Mouse (Mus musculus) urinary bladder, postnatal 36 days (tissue): ENCODE measurements around the gene Pla2g1b.
"Not testable (repeated sequence)": the region's sequence is repeated elsewhere in the genome, so short reads cannot be mapped to it uniquely, and the experiment has no call there.

ENCODE experiments used
- DNase-seq, 2 experiments: peaks; one replicate each; pipeline ENCODE4 v3.0.0; 2022; ENCODE audit warnings: low spot score in 2 of 2, mixed read lengths in 1 of 2

Gene Pla2g1b

DNA sequence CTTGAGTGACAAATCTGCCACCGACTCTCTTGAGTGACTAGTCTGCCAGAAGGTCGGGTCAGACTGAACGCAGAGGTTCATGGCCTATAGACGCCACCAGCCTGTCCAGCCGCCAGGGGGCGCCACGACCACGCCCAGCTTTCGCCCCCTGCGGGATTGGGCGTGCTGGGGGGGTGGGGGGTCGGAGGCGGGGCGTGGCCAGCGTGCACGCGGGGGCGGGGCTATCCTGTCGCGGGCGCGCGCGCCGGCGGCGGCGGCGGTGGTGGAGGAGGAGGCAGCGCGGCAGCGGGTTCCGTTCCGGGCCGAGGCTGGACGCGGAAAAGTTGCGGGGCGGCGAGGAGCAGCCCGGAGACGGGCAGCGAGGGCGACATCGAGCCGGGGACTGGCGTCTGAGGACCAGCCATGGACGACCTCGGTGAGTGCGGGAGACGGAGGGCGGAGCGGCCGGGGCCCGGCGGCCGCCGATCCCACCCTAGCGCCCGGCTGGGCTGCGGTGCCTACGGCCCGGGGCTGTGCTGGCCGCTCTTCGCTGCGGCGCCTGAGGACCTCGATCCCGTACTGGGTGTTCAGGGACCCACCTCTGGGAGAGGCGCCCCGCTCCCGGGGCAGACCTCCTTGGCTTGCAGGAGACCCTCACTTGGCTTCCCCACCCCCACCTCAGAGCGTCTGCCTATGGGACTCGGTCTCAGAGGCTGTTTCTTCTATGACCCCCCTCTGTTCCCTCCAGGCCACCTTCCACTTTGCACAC, 40.6 kb downstream of the Pla2g1b start, which contains the start of gene Pxn:
Gene Pxn (plus strand): TSS at position 223 of the 748 bp plus-strand sequence.
- DNase-seq = peak; percentile 89 to 93

DNA sequence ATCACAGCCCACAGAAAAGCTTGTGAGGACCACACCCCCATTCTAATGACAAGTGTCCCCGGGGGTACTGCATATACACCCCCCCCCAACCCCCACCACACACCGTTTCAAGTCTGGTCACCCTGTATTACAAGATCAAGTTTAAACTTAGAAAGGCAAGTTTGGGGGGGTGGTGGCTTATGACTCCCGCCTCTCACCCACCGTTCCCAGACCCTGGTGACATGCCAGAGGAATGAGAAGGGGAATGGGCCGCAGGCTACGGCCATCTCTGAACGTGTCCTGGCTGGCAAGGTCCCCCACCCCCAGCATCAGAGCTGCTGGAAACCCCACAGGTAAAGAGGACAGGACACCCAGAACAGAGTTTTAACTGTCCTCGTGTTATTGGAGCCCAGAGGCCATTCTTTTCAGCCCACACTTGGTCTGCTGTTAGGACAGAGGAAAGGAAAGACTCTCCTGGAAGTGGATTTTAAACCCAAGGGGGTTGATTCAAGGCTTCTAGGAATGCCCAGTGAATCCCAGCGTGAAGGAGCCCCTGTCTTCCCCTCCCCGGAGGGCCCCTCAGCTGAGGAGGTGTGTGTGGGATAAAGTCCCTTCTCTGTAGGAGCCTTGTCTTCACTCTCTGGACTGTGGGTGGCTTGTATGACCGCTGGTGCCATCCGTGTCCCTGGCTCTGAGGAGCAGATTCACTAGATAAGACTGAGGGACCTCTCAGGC, 41.4 kb downstream of the Pla2g1b start:
- DNase-seq = no peak

DNA sequence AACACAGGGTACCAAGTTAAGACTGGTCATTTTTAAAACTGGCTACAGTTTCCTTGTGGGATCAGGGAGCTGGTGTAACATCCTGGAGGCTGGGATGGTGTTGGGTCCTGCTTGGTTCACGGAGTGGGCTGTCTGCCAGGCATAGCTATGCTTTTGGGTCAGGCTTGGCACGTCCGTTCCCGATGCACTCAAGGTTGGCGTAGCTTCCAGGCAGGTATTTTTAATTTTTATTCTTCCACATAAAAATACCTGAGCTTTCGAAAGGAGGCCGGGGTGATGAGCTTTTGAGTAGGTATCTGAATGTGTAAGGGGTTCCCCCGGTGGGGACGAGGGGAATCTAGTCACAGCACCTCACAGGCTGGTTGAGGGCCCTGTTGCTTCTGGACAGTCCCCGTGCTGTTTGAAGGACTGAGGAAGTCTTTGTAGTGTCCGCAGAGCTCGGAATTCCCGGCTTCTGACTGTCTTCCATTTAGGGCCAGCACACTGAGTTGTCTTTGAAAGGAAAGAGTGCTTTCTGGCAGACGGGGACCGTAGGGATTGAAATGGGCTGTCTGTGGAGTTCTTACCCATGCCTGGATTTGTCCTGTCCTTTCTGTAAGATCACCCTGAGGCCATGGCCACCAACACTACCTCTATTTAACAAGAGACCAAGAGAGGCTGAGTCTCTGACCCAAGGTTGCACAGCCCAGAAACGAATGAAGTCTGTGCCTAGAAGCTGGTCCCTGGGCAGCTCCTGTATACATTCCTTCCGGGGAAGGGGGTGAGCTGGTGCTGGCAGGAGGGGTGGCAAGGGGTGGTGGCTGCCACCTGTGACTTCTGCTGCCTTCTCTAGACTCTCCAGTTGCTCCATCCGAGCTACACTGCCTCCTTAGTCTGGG, 42.2 kb downstream of the Pla2g1b start:
- no peak for DNase-seq

DNA sequence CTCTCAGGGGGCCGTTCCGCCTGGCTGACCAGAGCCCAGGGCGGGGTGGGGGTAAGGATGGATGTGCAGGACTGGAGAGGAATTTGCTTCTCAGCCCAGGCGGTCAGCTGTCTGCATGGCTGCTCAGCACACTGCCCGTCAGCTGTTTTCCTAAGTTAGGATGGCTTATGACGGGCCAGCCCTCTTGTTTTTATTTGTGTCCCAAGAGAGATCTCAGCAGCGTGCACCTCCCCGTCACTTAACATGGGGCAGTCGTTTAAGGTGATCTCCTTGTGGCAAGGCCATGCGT, 42.7 kb downstream of the Pla2g1b start:
- DNase-seq = no peak

DNA sequence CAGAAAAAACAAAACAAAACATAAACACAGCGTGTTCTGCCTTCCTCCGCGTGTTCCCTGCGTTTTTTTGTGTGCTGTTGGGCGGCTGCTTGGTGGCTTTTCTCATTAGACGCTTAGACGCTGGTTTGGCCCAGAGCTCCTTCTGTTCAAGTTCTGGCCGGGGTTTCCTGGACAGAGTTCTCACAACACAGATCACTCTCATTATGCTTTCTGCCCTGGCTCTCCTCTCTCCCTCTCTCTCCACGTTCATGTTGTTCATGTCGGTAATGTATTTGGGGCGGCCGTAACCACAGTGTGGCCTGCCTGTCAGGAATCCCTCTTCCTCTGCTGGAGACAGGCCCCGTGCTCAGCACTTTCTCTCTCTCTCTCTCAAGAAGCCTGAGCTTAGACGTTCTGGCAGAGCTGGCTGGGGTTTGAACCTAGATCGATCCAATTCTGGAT, 43.3 kb downstream of the Pla2g1b start:
- DNase-seq = no peak

DNA sequence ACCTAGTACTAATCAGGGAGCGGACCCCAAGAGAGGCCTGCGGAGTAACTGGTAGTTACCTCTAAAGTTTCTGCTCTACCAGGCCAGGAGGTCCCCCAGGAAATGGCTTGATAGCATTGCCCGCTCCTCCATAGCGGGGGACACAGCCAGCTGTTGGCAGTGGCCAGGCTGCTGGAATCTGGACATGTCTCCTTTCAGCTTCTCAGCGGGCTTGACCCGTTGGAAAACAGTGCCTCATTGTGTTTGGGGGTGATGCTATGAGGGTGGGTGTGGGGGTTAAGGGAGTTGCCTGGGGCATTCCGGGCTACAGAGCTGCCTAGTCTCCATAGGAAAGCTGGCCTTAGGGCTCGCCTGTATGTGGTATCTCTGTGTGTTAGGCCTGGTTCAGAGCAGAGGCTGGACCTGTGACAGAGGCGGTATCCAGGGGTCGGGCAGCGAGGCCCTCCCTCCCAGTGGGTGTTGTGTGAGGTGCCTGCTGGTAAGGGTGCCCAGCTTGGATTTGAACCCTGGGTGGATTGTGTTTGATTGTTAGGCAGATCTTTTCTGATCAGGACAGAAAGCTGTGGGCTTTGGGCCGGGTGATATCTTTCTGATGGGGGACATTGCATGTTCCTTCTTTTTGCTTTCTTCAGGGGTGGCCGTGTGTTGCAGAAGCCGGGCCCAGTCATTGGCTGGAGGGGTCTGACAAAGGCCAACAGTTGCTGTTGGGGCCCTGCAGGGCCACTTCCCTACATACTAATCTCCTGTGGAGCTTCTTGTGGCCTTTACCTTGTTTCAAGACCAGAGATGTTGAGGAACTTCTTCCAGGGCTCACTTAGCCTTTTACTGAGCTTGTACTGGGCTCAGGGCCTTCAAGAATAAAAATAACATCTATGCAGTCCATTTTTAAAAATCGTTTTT, 44.0 kb downstream of the Pla2g1b start:
- DNase-seq = no peak

DNA sequence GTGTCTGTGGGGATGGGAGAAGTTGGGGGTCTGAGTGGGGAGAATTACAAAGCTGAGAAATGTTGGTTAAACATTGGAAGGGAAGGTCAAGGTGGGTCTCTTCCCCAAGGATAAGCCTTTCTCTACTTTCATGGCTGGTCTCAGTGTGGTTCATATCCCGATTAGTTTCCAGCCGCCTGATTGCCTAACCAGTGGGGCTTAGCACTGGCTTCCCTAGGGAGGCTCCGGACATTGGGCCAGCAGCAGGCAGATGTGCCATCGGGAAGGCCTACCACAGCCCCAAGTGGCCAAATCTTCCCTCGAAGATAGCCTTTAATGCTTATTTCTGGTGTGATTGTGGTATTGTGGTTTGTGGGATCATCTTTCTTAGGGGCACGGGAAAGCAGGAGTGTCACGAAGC, 46.3 kb downstream of the Pla2g1b start:
- no peak for DNase-seq

DNA sequence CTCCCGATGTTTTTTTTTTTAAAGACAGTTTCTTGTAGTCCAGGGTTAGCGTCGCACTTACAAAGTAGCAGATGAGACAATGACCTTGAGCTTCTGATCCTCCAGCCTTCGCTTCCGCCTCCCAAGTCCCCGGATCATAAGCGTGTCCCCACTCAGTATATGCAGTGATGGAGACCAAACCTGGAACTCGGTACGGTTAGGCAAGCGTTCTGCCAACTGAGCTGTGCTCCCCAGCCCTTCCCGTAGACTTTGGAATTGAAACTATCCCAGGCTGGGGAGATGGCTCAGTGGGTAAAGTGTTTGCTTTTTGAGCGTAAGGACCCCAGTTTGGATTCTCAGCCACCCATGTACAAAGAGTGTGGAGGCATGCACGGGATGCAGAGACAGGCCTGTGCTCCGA, 47.2 kb downstream of the Pla2g1b start:
- DNase-seq = no peak

DNA sequence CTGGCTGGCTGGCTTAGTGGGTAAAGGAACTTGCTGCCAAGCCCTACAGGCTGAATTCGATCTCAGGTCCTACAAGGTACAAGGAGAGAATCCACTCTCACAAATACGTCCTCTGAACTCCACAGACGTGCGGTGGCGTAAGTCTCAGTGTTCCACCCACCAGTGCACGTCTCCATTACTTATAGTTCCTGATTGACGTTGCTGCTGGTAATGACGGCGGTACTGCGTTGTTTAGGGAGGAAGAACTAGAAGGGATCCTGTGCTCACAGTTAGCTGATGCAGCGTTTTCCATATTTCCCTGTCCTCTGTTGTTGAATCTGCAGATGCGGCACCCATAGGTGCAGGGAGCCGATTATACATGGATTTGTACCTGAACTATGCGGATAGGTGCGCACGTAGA, 47.7 kb downstream of the Pla2g1b start:
- no peak for DNase-seq

DNA sequence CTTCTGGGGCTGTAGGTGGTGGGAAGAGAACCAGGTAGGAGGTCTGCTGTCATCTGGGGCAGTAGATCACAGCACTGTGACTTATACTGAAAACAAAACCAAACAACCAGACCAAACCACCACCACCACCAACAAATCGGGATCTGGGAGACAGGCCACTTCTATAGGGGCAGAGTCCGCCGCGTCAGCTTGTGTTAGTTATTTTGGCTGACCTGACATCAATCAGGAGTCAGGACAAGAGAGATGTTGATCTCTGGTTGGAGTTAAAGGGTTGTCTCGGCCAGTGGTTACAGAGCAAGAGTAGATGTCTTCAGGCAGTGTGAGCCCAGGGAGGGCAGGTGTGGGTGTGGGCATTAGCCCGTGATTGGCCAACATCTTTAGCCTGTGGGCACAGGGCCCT, 48.3 kb downstream of the Pla2g1b start:
- DNase-seq = no peak

DNA sequence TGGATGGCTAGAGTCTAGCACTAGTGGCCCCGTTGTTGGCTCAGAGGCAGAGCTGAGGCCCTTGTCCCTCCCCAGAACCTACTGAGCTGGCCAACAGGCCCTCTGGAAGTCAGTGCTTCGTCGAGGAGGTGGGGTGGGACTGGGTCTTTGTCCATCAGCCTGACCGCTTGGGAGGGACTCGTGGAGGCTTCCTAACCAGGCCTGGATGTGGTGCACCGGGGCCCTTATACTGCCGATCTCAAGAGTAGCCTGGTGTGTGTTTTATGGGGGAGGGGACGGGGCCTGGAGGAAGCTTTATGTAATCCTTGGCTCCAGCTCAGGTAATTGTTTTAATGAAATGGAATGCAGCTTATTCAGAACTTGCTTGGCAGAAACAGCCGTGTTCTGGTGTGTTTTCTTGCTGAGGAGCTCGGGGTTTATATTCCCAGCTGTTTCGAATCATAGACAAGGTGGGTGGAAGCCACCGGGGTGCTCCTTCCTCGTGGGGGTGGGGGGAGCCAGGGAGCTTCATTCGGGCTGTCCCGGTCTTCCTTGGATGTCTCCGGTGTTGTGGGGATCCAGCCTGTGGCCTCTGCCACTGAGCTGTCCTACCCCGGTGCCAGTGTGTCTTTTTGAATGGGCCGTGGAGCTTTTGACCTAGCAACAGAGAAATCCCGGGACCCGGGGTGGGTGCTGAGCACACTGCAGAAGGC, 49.0 kb downstream of the Pla2g1b start:
- DNase-seq = peak in 1 of 2 experiments; percentile 60

DNA sequence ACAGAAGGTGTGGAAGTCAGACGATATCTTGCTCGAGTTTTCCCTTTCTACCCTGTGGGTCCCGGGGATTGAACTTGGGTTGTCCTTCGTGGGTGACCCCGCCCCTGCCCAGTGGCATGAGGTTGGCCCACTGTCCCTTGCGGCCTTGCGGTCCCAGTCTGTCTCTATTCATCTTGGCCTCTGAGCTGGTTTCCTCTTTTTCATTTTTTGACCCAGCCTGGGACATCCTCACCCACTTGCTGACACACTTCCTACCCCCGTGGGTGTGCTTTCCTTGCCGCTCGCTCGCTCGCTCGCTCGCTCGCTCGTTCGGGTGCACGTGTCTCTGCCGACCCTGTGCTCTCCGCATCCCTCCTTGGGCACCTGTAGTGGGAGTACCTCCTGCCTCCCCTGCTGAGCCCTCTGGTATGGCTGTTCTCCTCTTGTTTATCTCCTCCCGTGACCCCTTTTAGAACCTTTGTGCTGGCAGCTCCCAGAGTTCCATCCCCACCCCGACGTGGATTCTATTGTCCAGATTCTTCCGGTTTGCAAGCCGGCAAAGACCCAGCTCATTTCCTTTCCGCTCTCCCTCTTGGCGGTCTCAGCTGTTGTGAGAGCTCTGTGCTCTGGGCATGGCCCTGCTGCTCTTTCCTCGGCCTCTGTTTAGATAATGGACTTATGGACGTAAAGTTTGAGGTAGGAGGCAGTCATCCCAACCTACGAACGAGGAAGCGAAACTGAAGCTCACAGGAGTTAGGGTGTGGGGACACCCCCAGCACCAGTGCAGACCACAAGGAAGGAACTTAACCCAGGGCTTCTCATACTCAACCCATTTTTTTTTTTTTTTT, 50.2 kb downstream of the Pla2g1b start:
- DNase-seq = no peak

DNA sequence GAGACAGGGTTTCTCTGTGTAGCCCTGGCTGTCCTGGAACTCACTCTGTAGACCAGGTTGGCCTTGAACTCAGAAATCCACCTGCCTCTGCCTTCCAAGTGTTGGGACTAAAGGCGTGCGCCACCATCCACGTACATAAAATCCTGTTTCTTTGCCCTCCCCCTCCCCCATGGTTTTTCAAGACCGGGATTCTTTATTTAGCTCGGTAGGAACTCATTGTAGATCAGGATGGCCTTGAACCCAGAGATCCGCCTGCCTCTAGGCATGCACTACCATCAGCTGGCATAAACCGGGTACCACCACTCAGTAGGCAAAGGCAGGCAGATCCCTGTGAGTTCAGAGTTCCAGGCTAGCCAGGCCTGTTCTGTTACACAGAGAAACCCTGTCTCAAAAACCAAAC, 50.8 kb downstream of the Pla2g1b start:
- DNase-seq = no peak

DNA sequence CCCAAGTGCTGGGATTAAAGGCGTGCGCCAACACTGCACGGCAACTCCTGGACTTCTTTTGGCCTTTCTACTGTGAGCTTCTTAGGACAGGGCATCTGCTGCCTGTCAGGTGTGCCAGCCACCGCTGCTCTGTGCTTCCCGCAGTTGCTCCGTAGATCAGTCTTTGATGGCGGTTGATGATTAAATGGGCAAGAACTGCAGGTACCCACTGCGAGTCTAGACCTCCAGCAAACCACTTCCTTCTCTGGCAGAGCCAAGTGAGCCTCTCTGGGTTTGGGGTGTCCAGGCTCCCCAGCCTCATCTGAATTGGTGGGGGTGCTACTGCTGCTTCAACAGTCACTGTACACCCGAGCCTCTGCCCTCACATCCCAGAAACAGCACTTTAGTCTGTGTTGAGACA, 51.4 kb downstream of the Pla2g1b start:
- DNase-seq = no peak

DNA sequence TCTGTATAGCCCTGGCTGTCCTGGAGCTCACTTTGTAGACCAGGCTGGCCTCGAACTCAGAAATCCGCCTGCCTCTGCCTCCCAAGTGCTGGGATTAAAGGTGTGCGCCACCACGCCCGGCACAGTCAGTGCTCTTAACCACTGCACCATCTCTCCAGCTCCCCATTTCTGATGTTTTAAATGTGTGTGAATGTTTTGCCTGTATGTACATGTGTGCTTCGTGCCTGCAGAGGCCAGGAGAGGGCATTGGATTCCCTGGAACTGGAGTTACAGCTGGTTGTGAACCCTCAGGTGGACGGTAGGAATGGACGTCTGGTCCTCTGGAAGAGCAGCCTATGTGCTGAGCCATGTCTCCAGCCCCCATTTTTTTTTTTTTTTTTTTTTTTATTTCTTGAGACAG, 52.2 kb downstream of the Pla2g1b start:
- DNase-seq = not testable (repeated sequence)

DNA sequence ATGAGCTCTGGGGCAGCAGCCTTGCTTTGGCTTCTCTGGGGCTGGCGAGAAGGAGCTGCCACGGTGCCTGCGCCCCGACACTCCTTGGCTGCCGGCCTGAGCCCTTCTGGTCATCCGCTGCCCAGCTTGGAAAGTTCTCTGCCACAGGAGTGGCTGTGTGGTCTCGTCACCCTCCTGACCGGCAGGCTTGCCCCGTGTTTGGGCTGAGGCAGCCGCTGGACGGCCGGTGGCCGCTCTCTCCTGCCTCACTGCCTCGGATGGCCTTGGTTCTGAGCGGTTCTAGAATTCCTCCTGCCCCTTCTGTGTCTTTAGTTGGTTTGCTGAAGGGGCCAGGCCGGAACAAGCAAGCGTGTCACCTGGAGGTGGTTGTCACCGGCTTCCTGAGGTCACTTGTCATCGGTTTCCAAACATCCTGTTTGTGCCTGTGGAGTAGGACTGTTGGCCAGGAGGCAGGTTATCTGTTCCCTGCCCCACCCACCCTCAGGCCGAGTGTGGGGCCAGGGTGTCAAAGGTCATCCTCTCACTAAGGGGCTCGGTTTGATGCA, 54.3 kb downstream of the Pla2g1b start:
- no peak for DNase-seq

DNA sequence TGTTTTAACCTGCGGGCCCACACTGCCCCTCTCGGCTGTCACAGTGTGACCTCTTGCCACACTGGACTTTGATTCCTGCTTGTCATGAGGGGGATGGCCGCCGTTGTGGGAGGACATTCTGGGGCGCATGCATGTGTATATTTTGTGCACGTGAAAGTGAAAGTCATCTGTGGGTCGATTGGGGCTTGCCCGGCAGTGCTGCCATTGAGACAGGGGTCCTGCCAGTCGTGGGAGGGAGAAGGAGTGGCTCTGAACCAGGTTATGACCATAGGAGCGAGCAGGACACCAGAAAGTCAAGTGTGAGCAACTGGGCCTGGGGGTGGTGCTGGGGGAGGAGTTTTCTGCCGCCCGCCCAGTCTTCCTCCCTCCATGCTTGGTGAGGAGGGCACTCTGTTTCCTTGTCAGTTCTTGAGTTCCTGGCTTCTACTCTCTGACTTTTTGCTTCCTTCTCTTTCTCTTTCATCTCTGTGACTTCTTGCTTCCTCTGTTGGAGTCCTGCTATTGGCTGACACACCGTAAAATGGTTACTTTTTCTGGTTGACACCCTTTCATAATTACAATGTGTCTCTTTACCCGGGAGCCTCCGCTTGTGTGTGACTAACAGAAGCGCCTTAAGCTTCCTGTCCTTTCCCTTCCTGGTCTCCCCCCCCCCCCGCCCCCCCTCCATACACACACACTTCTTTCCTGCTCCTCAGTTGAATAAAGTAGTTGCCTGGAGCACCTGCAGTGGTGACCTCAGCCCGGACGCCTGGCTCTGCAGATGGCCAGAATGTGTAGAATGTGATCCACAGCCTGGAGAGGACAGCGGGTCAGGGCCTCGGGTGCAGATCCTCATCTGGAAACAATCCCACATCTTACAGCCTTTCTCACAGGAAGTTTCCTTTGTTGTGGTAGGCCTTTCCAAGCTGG, 55.7 kb downstream of the Pla2g1b start:
- peak in 1 of 2 experiments; percentile 72 for DNase-seq

DNA sequence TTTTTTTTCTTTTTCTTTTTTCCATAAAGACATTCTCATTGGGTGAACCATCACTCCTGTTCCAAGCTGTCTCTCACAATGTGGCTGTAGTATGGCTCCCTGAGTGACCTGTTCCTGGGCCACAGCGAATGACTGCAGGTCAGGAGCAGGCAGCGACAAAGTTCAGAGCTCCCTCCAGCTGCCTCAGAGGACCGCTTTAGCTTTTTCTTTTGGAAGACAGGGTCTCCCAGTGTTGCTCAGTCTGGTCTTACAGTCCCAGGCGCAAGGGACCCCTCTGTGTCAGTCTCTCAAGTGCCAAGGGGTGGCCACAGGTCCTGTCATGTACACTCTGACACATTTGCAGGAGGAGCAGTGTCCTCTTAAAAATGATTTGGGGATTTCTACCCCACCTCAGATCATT, 56.5 kb downstream of the Pla2g1b start:
- no peak for DNase-seq
